Mouse (Mus musculus) brain, embryonic 18.5 days (tissue): ENCODE results near the gene Tmem107.

ENCODE experiments used
- DNase-seq: peaks from one replicate; pipeline ENCODE4 v3.0.0-alpha.2; 2012; ENCODE audit warnings: low read depth, low spot score

The Tmem107 gene

DNA sequence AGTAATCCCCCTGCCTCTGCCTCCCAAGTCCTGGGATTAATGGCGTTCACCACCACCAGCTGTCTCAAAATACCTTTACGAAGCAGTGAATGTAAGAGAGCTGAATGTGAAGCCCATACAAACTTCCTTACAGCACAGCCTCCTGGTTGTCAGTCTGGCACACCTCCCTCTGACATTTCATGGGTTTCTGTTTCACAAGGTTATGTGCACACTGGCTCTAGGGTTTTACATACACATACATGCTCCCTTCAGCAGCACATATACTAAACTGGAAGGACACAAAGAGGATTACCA is 4.1 kb downstream of the Tmem107 start:
- DNase-seq, result no peak

DNA sequence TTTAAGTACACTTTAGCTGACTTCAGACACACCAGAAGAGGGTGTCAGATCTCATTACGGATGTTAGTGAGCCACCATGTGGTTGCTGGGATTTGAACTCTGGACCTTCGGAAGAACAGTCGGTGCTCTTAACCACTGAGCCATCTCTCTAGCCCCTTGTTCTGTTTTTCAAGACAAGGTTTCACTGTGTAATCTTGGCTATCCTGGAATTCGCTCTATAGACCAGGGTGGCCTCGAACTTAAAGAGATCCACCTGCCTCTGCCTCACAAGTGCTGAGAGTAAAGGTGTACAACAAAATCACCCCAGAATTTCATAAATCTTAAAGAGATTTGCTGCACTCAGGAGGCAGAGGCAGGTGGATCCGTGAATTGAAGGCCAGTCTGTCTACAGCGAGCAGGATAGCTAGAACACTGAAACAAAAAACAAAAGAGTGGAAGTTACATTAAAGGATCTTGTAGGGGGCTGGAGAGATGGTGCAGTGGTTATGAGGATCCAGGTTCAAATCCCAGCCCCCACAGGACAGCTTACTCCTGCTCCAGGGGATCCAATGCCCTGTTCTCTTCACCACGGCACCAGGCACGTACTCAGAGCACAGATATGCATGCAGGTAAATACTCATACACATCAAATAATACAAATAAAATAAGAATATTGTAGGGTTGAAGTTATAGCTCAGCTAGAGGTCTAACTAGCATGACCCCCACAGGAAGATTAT is 5.3 kb downstream of the Tmem107 start:
- DNase-seq, result no peak

DNA sequence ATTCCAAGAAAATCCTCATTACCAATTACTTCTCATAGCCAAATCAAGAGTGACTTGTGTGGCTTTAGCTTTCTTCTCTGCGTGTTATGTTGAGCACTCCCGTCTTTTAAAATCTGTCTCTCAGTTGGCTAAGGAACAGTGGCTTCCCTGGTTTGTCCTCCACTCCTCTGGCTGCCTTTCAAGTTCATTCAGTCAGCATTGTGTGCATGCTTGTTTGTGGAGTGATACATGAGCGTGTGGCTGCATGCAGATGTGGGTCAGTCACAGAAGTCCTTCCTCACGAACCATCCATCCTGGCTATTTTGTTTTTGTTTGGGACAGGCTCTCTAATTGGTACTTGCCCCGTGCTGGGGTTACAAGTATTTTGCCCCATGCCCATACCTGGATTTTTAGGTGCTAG is 6.0 kb downstream of the Tmem107 start:
- no peak for DNase-seq

DNA sequence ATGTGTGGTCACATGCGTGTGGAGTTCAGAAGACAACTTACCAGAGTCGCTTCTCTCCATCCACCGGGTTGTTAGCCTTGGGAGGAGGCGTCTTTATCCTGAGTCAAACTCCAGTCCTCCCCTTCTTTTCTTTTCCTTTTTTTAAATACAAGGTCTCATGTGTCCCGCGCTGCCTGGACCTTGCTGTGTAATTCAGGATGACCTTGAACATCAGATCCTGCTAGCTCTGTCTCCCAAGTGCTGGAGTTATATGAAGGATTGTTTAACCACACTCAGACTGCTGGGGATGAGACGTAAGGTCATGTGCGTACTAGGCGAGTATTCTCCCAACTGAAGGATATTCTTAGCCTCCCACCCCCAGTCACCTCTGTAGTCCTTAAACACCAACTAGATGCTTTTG is 6.7 kb downstream of the Tmem107 start:
- DNase-seq, result no peak

DNA sequence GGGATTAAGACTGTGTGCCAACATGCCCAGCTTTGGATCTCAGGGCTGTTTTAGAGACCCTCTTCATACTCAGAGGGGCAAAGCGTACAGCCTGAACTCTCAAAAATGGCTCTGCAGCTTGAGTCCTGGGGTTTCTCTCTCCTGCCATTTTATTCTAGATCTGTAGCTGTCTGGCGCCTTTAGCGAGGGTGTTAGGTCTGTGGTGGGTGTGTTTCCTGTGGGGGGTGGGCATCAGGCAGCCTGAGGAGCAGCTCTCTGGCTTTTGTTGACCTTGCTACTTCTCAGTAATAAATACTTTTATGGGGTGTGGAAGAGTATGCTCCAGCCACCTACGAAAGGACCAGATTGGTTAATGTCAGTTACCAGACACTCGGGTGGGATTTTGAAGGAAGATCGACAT is 7.4 kb downstream of the Tmem107 start:
- DNase-seq, result no peak

DNA sequence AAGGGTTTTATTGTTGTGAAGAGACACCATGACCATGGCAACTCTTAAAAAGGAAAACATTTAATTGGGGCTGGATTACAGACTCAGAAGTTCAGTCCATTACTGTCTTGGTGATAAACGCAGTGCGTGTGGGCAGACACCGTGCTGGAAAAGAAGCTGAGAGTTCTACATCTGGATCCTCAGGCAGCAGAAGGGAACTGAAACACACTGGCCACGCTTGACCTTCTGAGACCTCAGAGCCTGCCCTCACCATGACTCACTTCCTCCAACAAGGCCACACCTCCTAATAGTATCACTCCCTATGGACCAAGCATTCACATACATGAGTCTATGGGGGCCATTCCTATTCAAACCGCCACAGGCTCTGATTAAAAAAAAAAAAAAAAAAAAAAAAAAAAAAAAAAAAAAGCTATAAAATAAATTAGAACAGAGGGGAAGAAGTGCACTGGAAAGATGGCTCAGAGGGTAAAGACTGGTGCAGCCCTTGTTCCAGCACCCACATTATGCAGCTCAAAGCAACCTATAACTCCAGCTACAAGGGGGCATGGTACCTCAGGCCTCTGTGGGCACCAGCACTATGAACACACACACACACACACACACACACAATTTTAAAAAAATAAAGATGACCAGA is 8.3 kb downstream of the Tmem107 start:
- no peak for DNase-seq

DNA sequence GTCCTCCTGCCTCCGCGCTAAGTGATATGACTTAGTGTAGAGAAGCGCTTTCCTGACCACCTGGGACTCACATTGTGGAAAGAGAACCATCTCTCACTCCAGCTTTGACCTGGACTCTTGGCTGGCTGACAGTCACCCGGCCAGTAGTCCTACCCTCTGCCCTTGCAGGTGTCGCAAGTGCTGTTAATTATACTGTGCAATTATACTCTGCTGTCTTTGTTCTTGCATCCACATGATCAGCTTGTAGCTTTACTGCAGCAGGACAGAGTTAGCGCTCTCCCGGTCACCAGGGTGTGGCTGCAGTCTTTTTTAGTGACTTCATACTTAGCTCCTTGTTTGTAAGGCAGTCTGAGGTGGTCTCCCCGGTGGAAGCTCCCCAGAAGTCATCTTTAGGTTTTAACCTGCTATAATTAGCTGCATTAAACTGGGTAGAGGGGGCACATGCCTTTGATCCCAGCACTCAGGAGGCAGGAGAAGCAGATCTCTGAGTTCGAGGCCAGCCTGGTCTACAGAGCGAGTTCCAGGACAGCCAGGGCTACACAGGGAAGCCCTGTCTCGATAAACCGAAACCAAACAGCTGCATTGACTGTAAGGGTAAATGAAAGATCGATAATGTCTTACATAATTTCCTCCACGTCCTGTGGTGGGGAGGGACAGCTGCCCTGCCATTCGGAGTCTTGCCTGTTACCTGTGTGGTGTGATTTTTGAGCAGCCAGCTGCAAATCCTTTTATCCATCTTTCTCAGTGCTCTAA is 9.7 kb downstream of the Tmem107 start:
- DNase-seq, result no peak

DNA sequence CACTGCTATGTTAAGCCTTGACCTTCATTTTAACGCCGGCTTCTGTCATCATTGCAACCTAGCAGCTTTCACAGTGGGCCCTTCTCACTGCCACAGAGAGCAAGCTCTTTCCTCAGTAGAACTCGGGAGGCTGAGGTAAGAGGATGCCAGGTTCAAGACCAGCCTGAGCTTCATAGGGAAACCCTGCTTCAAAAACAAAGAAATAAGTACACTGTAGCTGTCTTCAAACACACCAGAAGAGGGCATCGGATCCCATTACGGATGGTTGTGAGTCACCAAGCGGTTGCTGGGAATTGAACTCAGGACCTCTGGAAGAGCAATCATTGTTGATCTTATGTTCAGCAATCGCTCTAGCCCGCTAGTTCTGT is 10.2 kb downstream of the Tmem107 start:
- DNase-seq, result no peak

DNA sequence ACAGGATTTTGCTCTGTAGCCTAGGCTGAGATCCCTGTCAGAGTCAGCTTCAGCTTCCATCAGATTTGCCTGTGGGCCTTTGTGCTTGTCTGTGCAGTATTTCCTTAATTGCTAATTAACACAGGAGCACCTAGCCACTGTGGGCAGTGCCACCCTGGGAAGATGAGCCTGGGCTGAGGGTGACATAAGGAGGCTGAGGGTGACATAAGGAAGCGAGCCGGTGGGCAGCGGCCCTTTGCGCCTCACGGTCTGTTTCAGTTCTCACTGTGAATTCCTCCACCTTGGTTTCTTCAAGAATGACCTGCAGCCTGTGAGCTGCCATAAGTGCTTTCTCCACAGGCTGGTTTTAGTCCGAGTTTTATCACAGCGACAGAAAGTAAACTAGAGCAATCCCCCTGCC is 11.0 kb downstream of the Tmem107 start:
- DNase-seq, result no peak

DNA sequence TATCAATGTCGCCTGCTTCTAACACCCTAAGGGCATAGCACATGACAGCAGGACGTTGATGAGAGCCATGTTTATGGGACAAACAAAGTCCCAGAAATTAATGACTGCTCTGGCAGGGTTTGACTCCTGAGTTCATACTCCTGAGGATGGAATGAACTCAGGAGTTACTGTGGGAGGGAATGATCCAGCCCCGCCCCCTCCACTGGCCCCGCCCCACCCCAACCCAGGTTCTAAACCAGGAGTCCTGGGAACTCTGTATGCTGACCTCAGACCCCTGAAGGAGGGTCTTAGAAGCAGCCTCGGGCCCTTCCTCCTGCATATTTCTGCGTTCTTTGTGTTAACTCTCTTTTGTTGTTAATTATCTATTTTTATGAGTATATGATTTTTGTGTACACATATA is 15.0 kb downstream of the Tmem107 start:
- no peak for DNase-seq

DNA sequence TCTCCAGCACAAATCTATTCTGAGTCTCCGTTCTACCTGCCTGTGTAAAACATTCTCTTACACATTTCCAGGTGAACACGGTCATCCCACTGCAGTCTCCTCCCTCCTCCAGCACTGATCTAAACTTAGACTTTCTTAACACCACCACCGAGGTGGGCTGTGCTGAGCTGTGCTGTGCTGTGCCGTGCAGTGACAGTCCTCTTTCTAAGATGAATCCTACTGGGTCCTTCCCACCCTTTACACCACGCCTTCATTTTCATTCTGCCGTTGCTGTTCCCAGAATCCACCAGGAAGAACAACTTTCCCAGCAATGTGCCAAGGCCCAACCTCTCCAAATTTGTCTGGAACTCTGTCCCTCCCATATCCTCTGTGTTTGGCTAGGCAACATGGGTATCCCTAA is 15.8 kb downstream of the Tmem107 start:
- no peak for DNase-seq

DNA sequence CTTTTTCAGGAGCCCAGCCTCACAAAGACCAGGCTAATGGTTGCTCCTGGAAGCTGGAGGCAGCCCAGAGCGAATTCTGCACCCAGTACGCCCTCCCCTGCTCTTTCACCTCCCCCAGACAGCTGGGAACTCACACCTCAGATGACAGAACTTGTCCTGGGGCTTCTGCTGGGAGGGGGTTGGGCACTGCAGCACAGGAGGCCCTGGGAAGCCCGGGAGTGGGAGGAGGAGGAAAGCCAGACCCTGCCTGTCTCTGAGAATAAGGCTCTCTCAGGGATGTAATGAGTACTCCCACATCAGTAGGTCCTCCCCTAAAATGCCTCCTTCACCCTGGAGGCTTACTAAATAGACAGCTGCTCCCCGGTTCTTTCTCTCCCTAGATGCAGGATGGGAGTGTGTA is 16.5 kb downstream of the Tmem107 start:
- DNase-seq, result no peak

DNA sequence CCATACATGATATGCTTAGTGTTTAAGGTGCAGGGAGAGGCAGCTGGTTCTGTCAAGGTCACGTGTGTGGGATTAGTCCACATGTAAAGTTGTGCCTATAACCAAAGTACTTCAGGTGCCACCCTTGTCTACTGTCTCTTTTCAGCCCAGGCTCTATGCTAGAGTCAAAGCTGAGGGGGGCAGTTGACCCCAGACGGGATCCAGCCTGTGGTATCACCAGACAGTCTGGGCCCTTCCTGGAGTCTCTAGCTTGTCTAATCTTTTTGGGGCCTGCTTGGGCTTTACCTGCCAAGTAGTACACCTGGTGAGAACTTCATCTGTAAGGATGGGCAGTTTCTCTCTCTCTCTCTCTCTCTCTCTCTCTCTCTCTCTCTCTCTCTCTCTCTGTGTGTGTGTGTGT is 17.0 kb downstream of the Tmem107 start:
- DNase-seq, result no peak

DNA sequence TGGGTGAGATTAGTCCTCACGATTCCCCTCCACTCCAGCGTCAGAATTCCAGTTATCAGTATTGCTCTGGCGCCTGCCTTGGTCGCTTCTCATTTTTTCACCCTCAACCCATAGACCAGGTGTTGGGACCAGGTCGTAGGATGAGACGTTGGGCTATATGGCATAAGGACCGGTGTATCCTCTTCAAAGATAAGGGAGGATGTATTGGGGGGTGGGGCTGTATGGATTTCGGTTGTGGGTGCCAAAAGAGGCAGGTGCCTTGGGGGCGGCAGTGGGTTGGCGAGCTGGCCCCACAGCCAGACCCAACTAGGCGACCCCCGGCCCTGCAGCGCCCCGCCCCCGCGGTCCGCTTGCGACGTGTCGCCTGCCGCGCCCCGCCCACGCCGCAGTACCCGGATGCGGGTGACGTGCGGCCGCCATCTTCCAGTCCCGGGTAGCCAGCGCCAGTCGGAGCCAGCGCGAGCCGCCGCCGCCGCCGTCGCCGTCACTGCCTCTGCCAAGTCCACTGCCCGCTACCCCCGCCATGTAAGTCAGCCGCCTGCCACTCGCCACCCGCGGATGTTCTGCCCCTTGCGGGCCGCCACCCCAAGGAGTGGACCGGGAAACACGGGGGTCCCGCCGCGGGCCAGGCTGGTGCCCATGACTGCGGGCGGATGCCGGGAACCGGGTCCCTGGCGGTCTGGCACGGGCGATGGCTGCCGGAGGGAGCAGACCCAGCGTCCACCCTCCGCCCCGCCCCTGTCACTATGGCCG is 17.7 kb downstream of the Tmem107 start, which contains the start of gene Vamp2:
Vamp2 (plus strand) TSS at position 388 of the 753 bp plus-strand sequence.
- DNase-seq, result no peak

DNA sequence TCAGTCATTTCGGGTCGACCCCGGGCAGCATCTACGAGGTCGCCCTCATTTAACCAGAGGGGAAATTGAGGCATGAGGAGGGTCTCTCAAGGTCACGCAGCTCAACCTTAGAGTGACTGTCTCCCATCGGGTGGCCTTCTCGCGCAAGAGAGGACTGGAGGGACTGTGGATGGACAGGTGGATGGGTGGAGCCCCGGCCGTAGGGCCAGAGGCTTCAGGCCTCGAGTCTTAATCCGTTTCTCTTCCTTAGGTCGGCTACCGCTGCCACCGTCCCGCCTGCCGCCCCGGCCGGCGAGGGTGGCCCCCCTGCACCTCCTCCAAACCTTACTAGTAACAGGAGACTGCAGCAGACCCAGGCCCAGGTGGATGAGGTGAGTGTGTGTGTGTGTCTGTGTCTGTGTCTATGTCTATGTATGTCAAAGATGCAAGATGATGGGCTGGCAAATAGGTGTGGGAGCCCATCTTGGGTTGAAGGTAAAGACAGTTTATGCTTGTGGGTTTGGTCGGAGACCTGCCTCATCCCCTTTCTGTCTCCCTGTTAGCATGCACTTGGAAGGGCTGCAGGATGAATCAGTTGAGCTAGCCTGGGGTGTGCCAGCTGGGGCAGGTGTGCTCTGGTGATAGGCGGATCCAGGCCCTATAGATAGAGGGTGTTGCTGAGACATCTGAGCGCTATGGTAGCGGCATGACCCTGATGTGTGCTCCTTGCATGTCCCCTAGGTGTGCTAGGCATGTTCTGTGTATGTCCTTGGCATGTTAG is 18.4 kb downstream of the Tmem107 start:
- DNase-seq, result no peak

DNA sequence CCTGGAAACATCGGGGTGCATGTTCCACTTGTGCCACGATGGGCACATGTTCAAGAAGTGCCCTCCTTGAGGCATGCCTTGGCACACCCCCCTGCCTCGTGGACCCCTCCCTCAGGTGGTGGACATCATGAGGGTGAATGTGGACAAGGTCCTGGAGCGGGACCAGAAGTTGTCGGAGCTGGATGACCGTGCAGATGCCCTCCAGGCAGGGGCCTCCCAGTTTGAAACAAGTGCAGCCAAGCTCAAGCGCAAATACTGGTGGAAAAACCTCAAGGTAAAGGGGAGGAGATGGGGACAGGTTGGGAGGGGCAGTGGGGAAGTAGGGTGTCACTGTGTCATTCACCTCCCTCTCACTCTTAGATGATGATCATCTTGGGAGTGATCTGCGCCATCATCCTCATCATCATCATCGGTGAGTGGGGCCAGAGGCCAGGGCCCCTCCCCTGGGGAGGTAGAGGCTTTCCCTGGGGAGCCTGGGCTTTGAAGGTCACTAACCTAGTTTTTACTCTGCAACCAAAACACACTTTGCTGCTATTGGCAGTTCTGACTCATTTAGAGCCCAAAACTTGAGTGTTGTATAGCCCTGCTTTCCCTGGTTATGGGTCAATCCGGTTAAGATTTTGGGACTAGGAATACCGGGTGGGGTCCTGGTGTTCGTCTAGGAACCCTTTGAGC is 19.1 kb downstream of the Tmem107 start:
- DNase-seq, result no peak

DNA sequence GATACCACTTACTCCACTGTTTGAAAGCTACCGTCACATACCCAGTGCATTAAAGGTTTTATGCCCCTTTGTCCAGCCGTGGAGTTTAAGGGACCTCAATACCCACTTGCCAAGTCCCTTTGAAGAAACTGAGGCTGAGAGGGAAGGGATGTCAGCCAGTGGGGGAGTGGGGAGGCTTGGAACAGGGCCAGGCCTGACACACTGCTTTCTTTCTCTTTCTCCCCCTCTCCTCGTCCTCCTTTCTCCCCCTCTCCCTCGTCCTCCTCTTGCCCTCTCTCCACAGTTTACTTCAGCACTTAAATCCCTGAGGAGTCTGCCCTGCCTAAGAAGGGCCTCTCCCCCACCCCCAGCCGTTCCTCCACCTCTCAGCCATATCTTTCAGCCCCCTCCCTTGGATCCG is 19.8 kb downstream of the Tmem107 start:
- no peak for DNase-seq

DNA sequence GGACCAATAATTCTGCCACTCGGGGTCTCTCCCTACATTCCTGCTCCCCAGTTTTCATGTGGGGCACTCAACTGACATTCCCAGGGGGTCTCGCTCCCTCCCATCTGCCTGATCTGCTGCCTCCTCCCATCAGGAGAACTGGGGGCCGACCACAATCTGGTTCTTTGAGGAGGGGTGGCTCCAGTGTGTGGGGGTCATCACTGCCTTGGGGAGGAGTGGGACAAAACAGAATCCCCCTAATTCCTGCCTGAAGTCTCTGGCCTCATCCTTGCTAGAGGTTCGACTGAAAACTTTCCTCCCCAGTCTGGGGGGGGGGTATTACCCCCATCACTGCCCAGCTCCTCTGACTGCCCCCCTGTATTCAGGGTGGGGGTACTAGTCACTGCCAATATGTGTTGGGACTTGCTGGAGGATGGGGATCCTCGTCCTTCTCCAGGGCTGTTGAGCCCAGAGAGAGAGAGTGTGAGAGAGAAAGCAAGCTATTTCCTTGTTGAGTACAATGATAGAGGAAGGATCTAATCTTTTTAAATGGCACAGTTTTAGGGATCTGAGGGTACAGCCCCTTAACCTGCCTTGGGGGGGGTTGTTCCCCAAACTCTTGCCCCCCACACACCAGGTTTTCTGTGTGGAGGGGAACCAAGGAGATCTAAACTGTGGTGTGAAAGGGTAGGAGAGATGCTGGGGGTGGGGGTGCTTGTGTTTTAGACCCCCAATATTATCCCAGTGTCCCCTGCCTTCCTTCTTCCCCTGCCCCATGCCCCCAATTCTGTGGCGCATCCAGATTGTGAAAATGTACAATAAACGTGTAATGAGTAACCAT is 21.2 kb downstream of the Tmem107 start:
- DNase-seq, result no peak

DNA sequence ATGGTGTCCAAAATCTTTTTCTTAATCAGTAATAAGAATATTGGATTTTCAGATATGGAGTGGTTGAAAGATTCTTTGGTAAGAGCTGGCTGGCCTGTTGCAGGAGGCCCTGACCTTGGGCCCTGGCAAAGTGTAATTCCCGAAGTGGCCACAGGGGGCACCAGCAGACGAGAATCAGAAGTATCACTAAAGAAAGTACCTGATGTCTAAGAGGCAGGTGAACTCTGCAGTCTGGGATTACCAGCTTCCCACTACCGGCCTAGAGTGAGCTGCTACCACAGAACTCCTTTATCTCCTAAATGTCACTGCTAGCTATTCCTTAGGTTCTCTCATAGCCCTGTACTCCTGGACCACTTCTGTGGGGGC is 21.8 kb downstream of the Tmem107 start:
- no peak for DNase-seq

DNA sequence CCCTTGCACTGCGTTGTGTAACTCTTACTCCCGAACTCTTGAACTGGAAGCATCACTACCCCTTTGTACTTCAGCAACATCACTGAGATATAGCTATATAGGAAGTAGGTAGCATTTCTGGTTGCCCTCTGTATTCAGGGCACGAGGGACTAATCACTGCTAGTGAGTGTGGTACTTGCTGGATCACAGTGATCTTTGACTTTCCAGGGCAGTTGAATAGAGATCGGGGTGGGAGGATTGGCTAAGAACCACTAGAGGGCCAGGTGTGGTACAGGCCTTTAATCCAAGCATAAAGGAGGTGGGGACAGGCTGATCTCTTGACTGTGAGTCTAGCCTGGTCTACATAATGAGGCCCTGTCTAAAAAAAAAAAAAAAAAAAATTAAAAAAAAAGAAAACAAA is 22.3 kb downstream of the Tmem107 start:
- DNase-seq, result no peak
